Mouse (Mus musculus) testis, postnatal 10 days (tissue): ENCODE measurements at regions not wholly inside any gene's neighbourhood (a gene's known extent, or its start where the extent isn't known, plus 50 kb on each side); places are given as distances from the start of the nearest gene placed in this dataset.

ENCODE experiments used
- DNase-seq: peaks from one replicate; pipeline ENCODE4 v3.0.0; 2021; ENCODE audit warnings: low spot score

GRCm38 (mm10) chr9:112014796-112015195 is 220.9 kb downstream of the Arpp21 start:
- DNase-seq: no peak

GRCm38 (mm10) chr9:111994401-111994800 is 241.3 kb downstream of the Arpp21 start:
- no peak for DNase-seq

- no peak for DNase-seq
These were observed 241.9 kb downstream of the Arpp21 start for GRCm38 (mm10) chr9:111993844-111994243.

- DNase-seq: no peak
These were observed 245.7 kb downstream of the Arpp21 start for GRCm38 (mm10) chr9:111990060-111990459.

- DNase-seq: no peak
These were observed 272.2 kb downstream of the Arpp21 start for GRCm38 (mm10) chr9:111963405-111964037.

- no peak for DNase-seq
These were observed 267.7 kb upstream of the Stac start for GRCm38 (mm10) chr9:111957799-111958198.

- DNase-seq: no peak
These were observed 249.3 kb upstream of the Stac start for GRCm38 (mm10) chr9:111939271-111940067.

- DNase-seq: no peak
These were observed 242.3 kb upstream of the Stac start for GRCm38 (mm10) chr9:111932455-111932854.

GRCm38 (mm10) chr9:111918275-111918940 is 228.3 kb upstream of the Stac start:
- peak; percentile 87 for DNase-seq

- DNase-seq: peak; percentile 62
These were observed 226.8 kb upstream of the Stac start for GRCm38 (mm10) chr9:111916684-111917535.

- no peak for DNase-seq
These were observed 218.7 kb upstream of the Stac start for GRCm38 (mm10) chr9:111908806-111909205.

- DNase-seq: no peak
These were observed 210.0 kb upstream of the Stac start for GRCm38 (mm10) chr9:111900196-111900595.

GRCm38 (mm10) chr9:111897626-111898025 is 207.5 kb upstream of the Stac start:
- DNase-seq: no peak

GRCm38 (mm10) chr9:111879710-111880109 is 189.6 kb upstream of the Stac start:
- no peak for DNase-seq

GRCm38 (mm10) chr9:111876846-111877245 is 186.7 kb upstream of the Stac start:
- DNase-seq: no peak

GRCm38 (mm10) chr9:111870466-111870865 is 180.3 kb upstream of the Stac start:
- DNase-seq: peak; percentile 47

- no peak for DNase-seq
These were observed 179.7 kb upstream of the Stac start for GRCm38 (mm10) chr9:111869801-111870382.

- DNase-seq: no peak
These were observed 167.9 kb upstream of the Stac start for GRCm38 (mm10) chr9:111858051-111858450.

GRCm38 (mm10) chr9:111854976-111855375 is 164.8 kb upstream of the Stac start:
- DNase-seq: no peak

GRCm38 (mm10) chr9:111846366-111846765 is 156.2 kb upstream of the Stac start:
- DNase-seq: no peak

GRCm38 (mm10) chr9:111841151-111841550 is 151.0 kb upstream of the Stac start:
- DNase-seq: no peak
